Mouse (Mus musculus) frontal cortex, postnatal 25 days (tissue): ENCODE data around the gene Slc12a4.

Source experiments
- DNase-seq, 2 experiments: peaks; one replicate each; pipeline ENCODE4 v3.0.0; 2022; ENCODE audit warnings: low spot score in 2 of 2

Gene Slc12a4

DNA sequence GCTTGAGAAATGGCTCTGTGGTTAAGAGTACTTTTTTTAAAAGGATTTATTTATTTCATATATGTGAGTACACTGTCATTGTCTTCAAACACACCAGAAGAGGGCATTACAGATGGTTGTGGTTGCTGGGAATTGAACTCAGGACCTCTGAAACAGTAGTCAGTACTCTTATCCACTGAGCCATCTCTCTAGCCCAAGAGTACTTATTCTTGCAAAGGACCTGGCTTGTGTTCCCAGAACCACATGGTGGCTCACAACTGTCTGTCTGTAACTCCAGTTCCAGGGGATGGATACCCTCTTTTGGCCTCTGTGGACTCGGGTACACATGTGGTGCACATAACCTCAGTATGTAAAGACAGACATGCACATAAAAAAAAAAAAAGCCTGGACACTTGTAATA is 3.5 kb upstream of the Slc12a4 start:
- DNase-seq: no peak

DNA sequence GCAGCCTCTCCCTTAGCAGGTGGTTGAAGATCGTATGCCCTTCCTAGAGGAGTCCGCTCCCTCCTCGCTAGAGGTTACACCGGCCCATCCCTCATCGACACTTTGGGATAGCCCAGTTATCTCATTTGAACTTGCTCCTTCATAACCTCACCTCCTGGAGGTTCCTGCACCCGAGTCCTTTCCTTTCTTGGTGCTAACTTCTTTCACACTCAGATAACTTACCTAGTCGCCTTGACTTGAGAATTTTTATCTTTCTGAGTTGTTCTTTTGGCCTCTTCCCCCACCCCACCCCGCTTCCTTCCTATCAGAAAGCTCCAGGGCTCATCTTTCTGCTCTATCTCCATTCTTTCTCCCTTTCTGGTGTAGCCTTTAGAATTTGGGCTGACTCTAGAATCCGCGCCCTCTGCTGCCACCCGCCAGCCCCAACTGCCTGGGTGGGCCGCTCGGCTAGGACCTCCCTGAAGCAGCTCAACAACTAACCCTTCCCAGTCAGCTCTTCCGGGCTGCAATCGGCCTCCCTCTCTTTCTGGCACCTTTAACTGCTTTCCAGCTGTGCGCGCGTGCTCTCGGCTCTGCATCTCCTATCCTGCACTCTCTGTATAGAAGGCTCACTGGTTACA is 905 bp upstream of the Slc12a4 start:
- no peak for DNase-seq

DNA sequence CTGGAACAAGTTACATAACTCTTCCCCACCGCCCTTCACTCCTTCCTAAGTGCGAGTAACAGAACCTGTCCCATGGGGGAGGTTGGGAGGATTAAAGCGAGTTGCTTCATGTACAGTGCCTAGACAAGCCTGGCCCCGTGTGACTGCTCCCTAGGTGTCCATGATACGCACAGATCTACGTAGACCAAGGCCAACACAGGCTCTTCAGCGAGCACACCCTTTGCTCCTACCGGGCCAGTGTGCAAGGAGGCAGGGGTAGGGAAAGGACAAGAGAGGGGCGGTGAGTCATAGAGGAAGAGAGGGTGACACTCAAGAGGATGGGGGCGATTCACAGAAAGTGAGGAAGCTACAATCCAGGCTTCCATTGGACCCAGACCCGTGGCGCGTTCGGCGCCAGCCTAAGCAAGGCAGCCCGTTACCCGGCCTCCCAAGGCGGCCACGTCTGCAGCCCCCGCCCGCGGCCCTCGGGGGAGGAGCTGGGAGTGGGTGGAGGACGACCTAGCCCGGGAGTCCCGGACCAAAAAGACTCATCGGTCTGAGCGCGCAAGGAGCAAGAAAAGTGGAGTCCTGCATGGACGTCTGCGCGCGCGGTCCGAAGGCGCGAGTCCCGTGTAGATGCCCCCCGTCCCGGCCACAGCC is 512 bp downstream of the Slc12a4 start:
- DNase-seq: no peak

- no peak for DNase-seq
These were observed 1.2 kb downstream of the Slc12a4 start for GRCm38 (mm10) chr8:105964506-105965265.

DNA sequence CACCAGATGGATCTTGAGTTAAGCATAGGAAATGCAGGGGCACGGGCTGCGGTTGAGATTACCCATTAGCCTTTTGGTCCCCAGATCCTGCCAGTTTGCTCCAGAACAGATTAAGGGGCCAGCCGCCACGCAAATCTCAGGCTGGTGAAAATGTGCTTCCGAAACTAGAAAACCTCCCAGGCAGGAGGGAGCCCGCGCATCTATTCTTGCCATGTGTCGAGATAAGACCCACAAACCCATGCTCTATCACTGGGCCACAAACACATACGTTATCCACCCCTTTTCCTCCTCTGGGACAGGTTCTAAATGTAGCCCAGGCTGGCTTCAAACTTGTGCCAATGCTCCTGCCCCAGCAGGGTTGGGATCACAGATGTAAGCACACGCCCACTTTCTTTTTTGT is 4.4 kb downstream of the Slc12a4 start:
- no peak for DNase-seq

DNA sequence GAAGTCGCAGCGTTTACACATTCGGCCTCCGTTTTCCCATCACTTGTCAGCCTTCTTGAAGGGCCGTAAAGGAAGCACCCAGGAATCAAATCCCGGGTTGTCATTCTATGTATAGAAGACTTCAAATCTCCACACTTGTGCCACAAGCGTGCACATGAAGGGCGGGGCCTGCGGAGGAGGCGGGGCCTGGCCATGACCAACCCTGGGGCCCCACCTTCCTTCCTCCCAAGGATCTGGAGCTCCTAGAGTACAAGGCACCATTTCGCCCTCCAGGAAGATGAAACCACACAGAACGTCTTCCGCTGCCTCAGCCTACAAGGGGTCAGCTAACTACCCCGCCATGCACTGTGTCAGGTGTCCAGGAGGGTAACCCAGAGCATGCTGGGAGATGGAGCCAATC is 4.8 kb downstream of the Slc12a4 start:
- DNase-seq: no peak

- DNase-seq: no peak
These were observed 6.5 kb downstream of the Slc12a4 start for GRCm38 (mm10) chr8:105959350-105959749.

- no peak for DNase-seq
These were observed 8.1 kb downstream of the Slc12a4 start for GRCm38 (mm10) chr8:105957813-105958212.

DNA sequence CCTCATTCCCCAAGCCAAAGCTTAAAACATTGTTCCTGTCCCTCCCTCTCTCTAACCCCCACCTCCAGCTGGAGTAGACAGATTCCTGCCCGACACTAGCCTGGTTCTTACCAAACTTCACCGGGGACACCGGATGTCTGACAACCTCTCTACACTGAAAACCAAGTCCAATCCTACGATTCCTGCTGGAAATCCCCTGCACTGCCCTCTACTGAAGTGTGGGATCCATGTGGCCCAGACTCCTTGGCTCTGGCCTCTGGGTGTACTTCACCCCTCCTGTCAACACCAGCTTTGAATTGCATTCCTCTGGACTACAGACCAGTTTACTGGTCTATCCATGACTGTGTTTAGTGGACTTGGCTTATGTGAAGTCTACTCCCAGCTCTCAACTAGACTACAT is 9.3 kb downstream of the Slc12a4 start:
- no peak for DNase-seq

GRCm38 (mm10) chr8:105951057-105951659 is 14.7 kb downstream of the Slc12a4 start:
- DNase-seq: no peak

DNA sequence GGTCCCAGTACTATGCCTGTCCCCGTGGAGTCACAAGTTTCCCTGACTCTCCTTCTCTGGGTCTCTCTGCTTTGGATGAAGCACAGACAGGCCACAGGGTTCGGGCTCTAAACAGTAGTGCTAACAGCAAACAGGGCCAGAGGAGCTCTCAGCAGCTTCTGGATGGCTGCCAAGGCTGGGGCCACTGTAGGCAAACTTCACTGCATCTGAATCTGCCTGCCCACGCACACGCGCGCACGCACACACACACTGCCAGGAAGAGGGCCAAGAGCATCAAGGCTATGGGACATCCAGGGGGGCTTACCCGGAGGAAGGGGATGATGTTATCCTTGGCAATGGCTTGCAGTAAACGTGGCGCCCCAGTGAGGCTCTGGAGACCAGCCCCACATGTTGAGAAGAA is 16.5 kb downstream of the Slc12a4 start:
- peak in 1 of 2 experiments; percentile 36 for DNase-seq

DNA sequence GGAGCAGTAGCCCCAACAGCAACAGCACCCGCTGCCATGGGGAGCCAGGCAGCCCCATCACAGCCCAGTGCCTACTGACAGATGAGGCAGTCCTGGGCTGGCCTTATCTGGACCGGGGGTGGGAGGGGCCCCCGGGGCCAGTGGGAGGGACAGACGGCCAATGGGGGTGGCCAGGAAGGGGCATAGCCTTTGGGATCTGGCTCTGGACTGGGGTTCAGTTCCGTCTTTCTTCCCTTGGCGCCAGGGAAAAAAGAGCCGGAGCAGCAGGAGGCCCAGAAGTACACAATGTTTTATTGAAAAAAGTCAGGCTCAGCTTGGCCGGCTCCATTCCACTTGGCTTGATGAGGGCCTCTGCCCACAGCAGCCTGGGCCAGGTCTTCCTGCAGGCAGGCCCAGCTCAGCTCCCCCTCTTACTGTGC is 22.6 kb downstream of the Slc12a4 start, which contains the start of gene Lcat:
TSS of gene Lcat (minus strand) at position 62 of the 419 bp plus-strand sequence.
- no peak for DNase-seq

DNA sequence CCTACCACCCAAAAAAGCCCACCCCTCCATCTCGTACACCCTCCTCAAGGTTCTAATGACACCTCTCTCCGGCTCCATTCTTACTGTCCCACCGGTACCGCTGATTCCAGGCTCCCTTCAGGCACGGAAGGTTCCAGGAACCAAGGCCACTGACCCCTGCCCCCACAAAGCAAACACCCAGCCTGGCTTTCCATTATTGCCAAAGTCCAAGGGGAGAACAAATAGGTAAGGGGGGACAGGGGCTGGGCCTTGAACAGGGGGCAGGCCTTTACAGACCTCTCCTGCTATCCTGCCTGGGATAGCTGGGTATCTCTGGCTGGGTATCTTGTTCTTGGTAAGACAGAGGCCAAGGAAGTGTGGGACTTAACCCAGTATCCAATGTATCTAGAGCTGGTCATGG is 23.4 kb downstream of the Slc12a4 start:
- DNase-seq: no peak

- no peak for DNase-seq
These were observed 23.9 kb downstream of the Slc12a4 start for GRCm38 (mm10) chr8:105942026-105942425.

GRCm38 (mm10) chr8:105938306-105938669 is 27.6 kb downstream of the Slc12a4 start, which contains the start of gene Psmb10:
Gene Psmb10, minus strand, starts transcription at chr8:105938444.
- DNase-seq: no peak

GRCm38 (mm10) chr8:105937496-105938305 is 28.2 kb downstream of the Slc12a4 start:
- peak in 1 of 2 experiments; percentile 35 for DNase-seq

GRCm38 (mm10) chr8:105936866-105937475 is 28.9 kb downstream of the Slc12a4 start:
- DNase-seq: peak; percentile 68 to 73

DNA sequence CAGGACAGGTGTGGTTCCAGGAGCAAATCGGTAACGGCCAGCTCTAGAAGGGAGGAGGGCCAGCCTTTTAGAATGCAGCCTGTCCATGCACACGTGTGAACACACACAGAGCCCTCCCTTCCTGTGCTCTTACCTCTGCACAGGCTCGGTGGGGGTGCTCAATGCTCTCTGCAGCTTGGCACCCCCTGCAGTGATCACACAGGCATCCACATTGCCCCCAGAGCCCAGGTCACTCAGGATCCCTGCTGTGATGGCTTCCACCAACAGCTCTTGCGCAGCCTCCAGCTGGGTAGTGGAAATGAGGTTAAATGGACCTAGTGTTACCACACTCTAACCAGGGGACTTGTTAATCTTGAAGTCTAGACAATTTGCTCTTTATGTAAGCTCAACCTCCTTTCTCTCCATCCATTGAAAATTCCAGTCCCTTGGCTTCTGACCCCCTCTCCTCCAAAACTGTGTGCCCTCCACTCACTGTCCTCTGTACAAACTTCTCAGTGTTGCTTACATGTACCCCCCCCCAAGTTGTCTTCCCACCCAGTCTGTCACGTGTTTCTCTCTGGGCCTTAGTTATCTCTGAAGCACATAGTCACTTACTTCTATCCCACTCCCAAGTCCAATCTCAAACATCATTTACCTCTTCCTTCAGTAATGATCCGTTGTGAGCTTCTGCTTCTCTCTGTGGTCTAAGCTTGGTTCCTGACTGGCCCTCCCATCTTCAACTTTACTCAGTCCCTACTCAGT is 29.9 kb downstream of the Slc12a4 start:
- DNase-seq: no peak

DNA sequence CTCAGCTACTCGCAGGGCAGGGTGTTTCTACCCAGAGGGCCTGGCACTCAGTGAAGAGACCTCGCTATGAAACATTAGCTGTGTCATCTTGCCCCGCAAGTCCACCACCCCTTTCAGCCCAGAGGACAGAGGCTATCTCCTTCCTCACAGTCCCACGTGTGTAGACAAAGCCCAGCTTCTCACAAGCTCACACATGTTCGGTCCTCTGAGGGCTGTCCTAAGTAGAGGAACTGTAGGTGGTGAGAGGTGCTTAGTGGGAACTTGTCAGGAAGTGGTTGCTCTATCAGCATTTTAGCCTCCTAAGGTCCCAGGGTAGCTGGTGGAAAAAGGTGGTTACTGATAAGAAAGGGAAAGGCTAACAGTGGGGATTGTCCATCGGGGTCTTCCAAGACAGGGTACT is 30.8 kb downstream of the Slc12a4 start:
- DNase-seq: no peak

DNA sequence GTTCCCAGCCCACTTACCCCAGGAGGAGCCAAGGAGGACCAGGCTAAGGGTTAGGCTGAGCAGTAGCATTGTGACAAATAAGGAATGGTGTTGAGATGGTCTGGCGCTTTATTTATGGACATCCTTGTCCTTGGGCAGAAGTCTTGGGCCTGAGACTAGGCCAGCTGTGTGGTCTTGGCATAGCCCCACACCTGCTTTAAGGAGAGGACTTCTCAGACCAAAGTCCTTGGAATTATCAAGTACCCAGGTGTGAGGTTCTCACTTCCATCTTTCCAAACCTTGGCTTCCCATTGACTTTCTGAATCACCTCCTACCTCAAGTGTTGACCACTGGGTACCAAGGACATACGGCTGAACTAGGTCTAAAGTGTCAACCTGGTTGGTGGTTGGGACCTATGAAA is 32.1 kb downstream of the Slc12a4 start, which contains the start of gene Ctrl:
TSS of gene Ctrl (minus strand) at position 101 of the 400 bp plus-strand sequence.
- no peak for DNase-seq
